Mouse (Mus musculus): ENCODE measurements around the gene Ky. TPM values are rescaled to one million over a fixed set of nuclear protein-coding genes. Genes with fewer than 3 reads are reported as not detected.

The Ky gene
- total and polyA plus RNA-seq, 3 experiments: not detected

GRCm38 (mm10) chr9:102501113-102501512 lies 4.4 kb upstream of the Ky start:
- DNase-seq (ENCODE audit: low read depth, low spot score): no peak
- Histone ChIP-seq H3K4me1 (ENCODE audit: control insufficient read depth in 1 of 2, insufficient read depth in 2 of 2, low read length in 2 of 2) (no peaks in the 10 kb centered on the region), H3K27ac (ENCODE audit: control insufficient read depth, low read depth, low read length) (no peak overlapping the region), H3K36me3 (ENCODE audit: control insufficient read depth in 1 of 2, insufficient read depth in 2 of 2, low read length in 2 of 2) (no peaks in the 10 kb centered on the region), H3K9me3 (replicated peaks; ENCODE audit: insufficient read depth, low read length) (no peaks in the 10 kb centered on the region), H3K4me3 (ENCODE audit: control insufficient read depth in 1 of 2, insufficient read depth in 1 of 2, low read depth in 2 of 2, low read length in 2 of 2) (no peak overlapping the region), H3K27me3 (ENCODE audit: control insufficient read depth in 1 of 2, insufficient read depth in 2 of 2, low read length in 2 of 2) (no peaks in the 10 kb centered on the region), H3K9ac (ENCODE audit: control insufficient read depth, low read depth, low read length, poor library complexity, severe bottlenecking) (no peak overlapping the region), H3K79me2 (ENCODE audit: control insufficient read depth, insufficient read depth, low read length, poor library complexity) (no peaks in the 10 kb centered on the region)
- TF ChIP-seq ZC3H11A (IDR thresholded peaks at IDR 0.05; ENCODE audit: low read depth, low read length) (no peak), BHLHE40 (IDR thresholded peaks at IDR 0.05; ENCODE audit: borderline replicate concordance, low read depth, low read length) (no peak), MXI1 (IDR thresholded peaks at IDR 0.05; ENCODE audit: low read depth, low read length) (no peak), E2F4 (IDR thresholded peaks at IDR 0.05; ENCODE audit: borderline replicate concordance, low read depth, low read length) (no peak), ZKSCAN1 (IDR thresholded peaks at IDR 0.05; ENCODE audit: low read depth, low read length) (no peak), MAX (IDR thresholded peaks at IDR 0.05; ENCODE audit: low read length) (no peak), KAT2A (conservative IDR thresholded peaks at IDR 0.05; ENCODE audit: low read depth, low read length) (no peak), GATA1 (IDR thresholded peaks at IDR 0.05; ENCODE audit: low read depth, low read length) (no peak), GABPA (IDR thresholded peaks at IDR 0.05; ENCODE audit: low read depth, low read length) (no peak), MAFK (IDR thresholded peaks at IDR 0.05; ENCODE audit: borderline replicate concordance, low read depth, low read length) (no peak), RCOR1 (IDR thresholded peaks at IDR 0.05; ENCODE audit: low read depth, low read length) (no peak), USF1 (IDR thresholded peaks at IDR 0.05; ENCODE audit: low read depth, low read length) (no peak), ETS1 (IDR thresholded peaks at IDR 0.05; ENCODE audit: low read depth, low read length) (no peak), CHD1 (IDR thresholded peaks at IDR 0.05; ENCODE audit: low read depth, low read length) (no peak), UBTF (IDR thresholded peaks at IDR 0.05; ENCODE audit: borderline replicate concordance, insufficient read depth, low read depth, low read length) (no peak), ZMIZ1 (IDR thresholded peaks at IDR 0.05; ENCODE audit: low read depth, low read length) (no peak), TCF12 (IDR thresholded peaks at IDR 0.05; ENCODE audit: low read depth, low read length) (no peak)

- Histone ChIP-seq H3K79me2 (ENCODE audit: control insufficient read depth, insufficient read depth, low read length, poor library complexity) (no peaks in the 10 kb centered on the region), H3K4me3 (ENCODE audit: control insufficient read depth in 1 of 2, insufficient read depth in 1 of 2, low read depth in 2 of 2, low read length in 2 of 2) (no peak overlapping the region), H3K27ac (ENCODE audit: control insufficient read depth, low read depth, low read length) (no peak overlapping the region), H3K36me3 (ENCODE audit: control insufficient read depth in 1 of 2, insufficient read depth in 2 of 2, low read length in 2 of 2) (no peaks in the 10 kb centered on the region), H3K4me1 (ENCODE audit: control insufficient read depth in 1 of 2, insufficient read depth in 2 of 2, low read length in 2 of 2) (no peaks in the 10 kb centered on the region), H3K9me3 (replicated peaks; ENCODE audit: insufficient read depth, low read length) (no peaks in the 10 kb centered on the region), H3K27me3 (ENCODE audit: control insufficient read depth in 1 of 2, insufficient read depth in 2 of 2, low read length in 2 of 2) (no peaks in the 10 kb centered on the region), H3K9ac (ENCODE audit: control insufficient read depth, low read depth, low read length, poor library complexity, severe bottlenecking) (no peak overlapping the region)
- TF ChIP-seq POLR2AphosphoS2 (IDR thresholded peaks at IDR 0.05; ENCODE audit: low read length) (no peak), EP300 (IDR thresholded peaks at IDR 0.05; ENCODE audit: low read depth in 1 of 2, low read length in 2 of 2) (no peak), ZKSCAN1 (IDR thresholded peaks at IDR 0.05; ENCODE audit: low read depth, low read length) (no peak), HCFC1 (IDR thresholded peaks at IDR 0.05; ENCODE audit: low read depth, low read length) (no peak), NELFE (IDR thresholded peaks at IDR 0.05; ENCODE audit: low read depth, low read length) (no peak), MYB (IDR thresholded peaks at IDR 0.05; ENCODE audit: low read depth, low read length) (no peak), ZMIZ1 (IDR thresholded peaks at IDR 0.05; ENCODE audit: low read depth, low read length) (no peak), POLR2AphosphoS5 (IDR thresholded peaks at IDR 0.05; ENCODE audit: borderline replicate concordance, low read depth, low read length) (no peak), USF1 (IDR thresholded peaks at IDR 0.05; ENCODE audit: low read depth, low read length) (no peak), POLR2A (IDR thresholded peaks at IDR 0.05; ENCODE audit: control insufficient read depth in 1 of 2, insufficient read depth in 1 of 2, low read depth in 1 of 2, low read length in 2 of 2, poor library complexity in 1 of 2) (no peak), ELF1 (IDR thresholded peaks at IDR 0.05; ENCODE audit: low read depth, low read length) (no peak), SMC3 (IDR thresholded peaks at IDR 0.05; ENCODE audit: low read depth, low read length) (no peak), MYC (IDR thresholded peaks at IDR 0.05; ENCODE audit: low read depth, low read length) (no peak), RAD21 (IDR thresholded peaks at IDR 0.05; ENCODE audit: low read depth, low read length) (no peak), ZNF384 (IDR thresholded peaks at IDR 0.05; ENCODE audit: low read depth, low read length) (no peak), MAX (IDR thresholded peaks at IDR 0.05; ENCODE audit: low read length) (no peak), CHD1 (IDR thresholded peaks at IDR 0.05; ENCODE audit: low read depth, low read length) (no peak), KAT2A (conservative IDR thresholded peaks at IDR 0.05; ENCODE audit: low read depth, low read length) (no peak), MEF2A (IDR thresholded peaks at IDR 0.05; ENCODE audit: extremely low read depth, insufficient replicate concordance, low read depth, low read length, poor library complexity, severe bottlenecking) (no peak)
- DNase-seq (ENCODE audit: low read depth, low spot score): no peak
These were observed 3.4 kb upstream of the Ky start for GRCm38 (mm10) chr9:102502015-102502633.
